Mouse (Mus musculus): ENCODE results near the gene Necab2.

DNA sequence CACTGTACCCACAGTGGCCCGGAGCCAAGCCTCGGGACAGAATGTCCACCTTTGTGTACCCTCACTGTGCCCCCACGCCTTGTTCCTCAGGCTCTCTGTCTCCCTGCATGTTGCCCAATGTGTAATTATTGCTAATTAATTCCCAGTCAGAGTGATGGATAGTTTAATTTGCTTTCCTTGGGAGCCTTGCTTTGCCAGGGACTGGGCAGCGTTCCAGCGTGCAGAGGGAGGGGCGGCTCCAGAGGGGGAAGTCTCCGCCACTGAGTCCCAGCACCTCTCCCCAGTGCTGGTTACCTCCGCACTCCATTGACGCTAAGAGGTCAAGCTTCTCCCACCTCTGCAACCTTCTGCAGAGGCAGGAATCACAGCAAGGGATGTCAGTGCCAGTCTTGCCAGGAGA, 14.8 kb downstream of the Necab2 start:
- TF ChIP-seq POLR2A (IDR thresholded peaks at IDR 0.05; ENCODE audit: low read depth, low read length) (no peak), CTCF (IDR thresholded peaks at IDR 0.05; ENCODE audit: extremely low read depth, insufficient read length, insufficient replicate concordance, low read depth, low read length) (no peak)

Measured in small intestine, adult 2 months (tissue).